Comparison of ENCODE assay signal across 23 mouse cellular contexts in the genomic region with DNA sequence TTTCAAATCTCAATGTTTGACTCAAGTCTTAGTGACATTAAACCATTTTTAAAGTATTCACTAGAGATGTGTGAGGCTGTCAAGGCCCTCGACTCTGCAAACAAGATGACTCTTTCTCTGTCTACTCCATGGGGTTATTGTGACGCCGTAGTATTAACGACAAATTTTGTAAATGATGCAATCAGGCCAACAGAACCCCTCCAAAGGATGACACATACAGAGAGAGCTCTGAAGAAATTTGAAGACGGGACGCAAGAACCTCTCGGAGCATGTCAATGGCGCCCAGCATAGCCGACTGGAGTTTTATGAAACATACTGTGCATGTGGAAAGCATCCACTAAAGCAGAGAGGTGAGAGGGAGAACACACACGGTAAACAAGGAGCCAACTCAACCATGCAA.
DNase-seq lines count a peak whose midpoint lies in the region; ATAC-seq lines count a peak whose summit lies in the region.
"Had no signal": no experiment of that assay in that cellular context is flagged by ENCODE, and none has a peak within 500 bp of the region (broad histone marks: within the 10 kb centered on the region; RNA-seq: fewer than 3 reads in every experiment).

No protein-coding gene starts in this region.

- 88% methylated on average over 10 of the region's 10 CpGs for WGBS in hindbrain, embryonic 11.5 days

- H3K36me3 ChIP-seq in hindbrain, embryonic 11.5 days (ENCODE audit: control insufficient read depth, insufficient read depth, low read length), result no peaks in the 10 kb centered on the region
- H3K36me3 ChIP-seq: embryonic facial prominence, embryonic 10.5 days; embryonic facial prominence, embryonic 12.5 days; forebrain, embryonic 15.5 days; G1E had no signal

- H3K4me1 ChIP-seq in hindbrain, embryonic 11.5 days (replicated peaks; ENCODE audit: control insufficient read depth, insufficient read depth, low read length), result no peaks in the 10 kb centered on the region
- H3K4me1 ChIP-seq: embryonic facial prominence, embryonic 10.5 days; embryonic facial prominence, embryonic 12.5 days; forebrain, embryonic 13.5 days; forebrain, embryonic 15.5 days had no signal

- H3K27ac ChIP-seq in hindbrain, embryonic 11.5 days (ENCODE audit: low read depth, low read length), result no peak overlapping the region
- H3K27ac ChIP-seq: embryonic facial prominence, embryonic 10.5 days; embryonic facial prominence, embryonic 12.5 days; forebrain, embryonic 13.5 days; forebrain, embryonic 15.5 days had no signal

- peak; percentile 58 for DNase-seq in 416B (ENCODE audit: low read depth)
- DNase-seq in gastrocnemius, postnatal 36 days, result no peak
- no peak for DNase-seq in hindbrain, embryonic 11.5 days (ENCODE audit: low spot score)
- DNase-seq: adrenal gland, adult 8-10 months; adrenal gland, postnatal 14 days; adrenal gland, postnatal 36 days; B cell, adult 2 months; cerebellum, adult 11-12 months; cerebellum, adult 2 months; cerebellum, adult 9-10 months; cerebellum, postnatal 10 days; forebrain, postnatal 0 days had no signal

- intact Hi-C loops in gastrocnemius, postnatal 36 days (cut with DNase I), result no loop called here

- H3K4me3 ChIP-seq in hindbrain, embryonic 11.5 days (ENCODE audit: low read depth, low read length), result no peak overlapping the region
- H3K4me3 ChIP-seq: embryonic facial prominence, embryonic 10.5 days; embryonic facial prominence, embryonic 12.5 days; forebrain, embryonic 13.5 days; forebrain, embryonic 15.5 days had no signal

- H3K9me3 ChIP-seq in hindbrain, embryonic 11.5 days (ENCODE audit: control insufficient read depth, low read length), result no peaks in the 10 kb centered on the region
- H3K9me3 ChIP-seq: embryonic facial prominence, embryonic 10.5 days; embryonic facial prominence, embryonic 12.5 days; forebrain, embryonic 13.5 days; forebrain, embryonic 15.5 days had no signal

- H3K9ac ChIP-seq in hindbrain, embryonic 11.5 days (ENCODE audit: low read depth, low read length), result no peak overlapping the region
- H3K9ac ChIP-seq: embryonic facial prominence, embryonic 12.5 days; forebrain, embryonic 13.5 days; forebrain, embryonic 15.5 days; forebrain, postnatal 0 days had no signal

- H3K4me2 ChIP-seq in hindbrain, embryonic 11.5 days (replicated peaks; ENCODE audit: low read depth, low read length), result no peak overlapping the region
- H3K4me2 ChIP-seq: embryonic facial prominence, embryonic 12.5 days; forebrain, embryonic 13.5 days; forebrain, embryonic 15.5 days had no signal

- H3K27me3 ChIP-seq in hindbrain, embryonic 11.5 days (ENCODE audit: control insufficient read depth, insufficient read depth, low read length), result no peaks in the 10 kb centered on the region
- H3K27me3 ChIP-seq: CH12.LX; embryonic facial prominence, embryonic 12.5 days; forebrain, embryonic 13.5 days; forebrain, embryonic 15.5 days; Patski had no signal

- peak; percentile 67 for ATAC-seq in granulocyte monocyte progenitor cell, adult 5-6 weeks (replicated peaks; ENCODE audit: poor library complexity, severe bottlenecking)
- peak; percentile 60 for ATAC-seq in megakaryocyte progenitor cell, adult 5-6 weeks (replicated peaks; ENCODE audit: poor library complexity)
- no peak for ATAC-seq in hindbrain, embryonic 11.5 days (ENCODE audit: low FRiP score)
- ATAC-seq: activated CD4-positive, CD25-positive, alpha-beta regulatory T cell, adult 4 months; CD4-positive, CD25-positive, alpha-beta regulatory T cell, adult 4 months; forebrain, embryonic 13.5 days; forebrain, embryonic 15.5 days; forebrain, postnatal 0 days; Patski had no signal
